Mouse (Mus musculus): ENCODE data around the gene Prr19.

GRCm38 (mm10) chr7:25294960-25295722 is 6.1 kb upstream of the Prr19 start:
- TF ChIP-seq CTCF (IDR thresholded peaks at IDR 0.05; ENCODE audit: borderline replicate concordance, control insufficient read depth, extremely low read depth, insufficient read depth, low read length, poor library complexity): no peak
- no peak for TF ChIP-seq POLR2A (IDR thresholded peaks at IDR 0.05; ENCODE audit: control insufficient read depth, extremely low read depth, insufficient read depth, low read length, poor library complexity)
